Mouse (Mus musculus) cortical plate, adult 2 months (tissue): ENCODE measurements around the gene Stn1. TPM values are rescaled to one million over a fixed set of nuclear protein-coding genes. Genes with fewer than 3 reads are reported as not detected.

Experiments
- H3K27ac ChIP-seq: fragments of 200-500 bp; 2 replicates; pipeline ENCODE4 v1.5.1; 2012; ENCODE audit warnings: low read length, control low read depth, inconsistent platforms; ENCODE audit not compliant: insufficient read depth
- H3K4me1 ChIP-seq: fragments of 200-500 bp; 2 replicates; pipeline ENCODE4 v1.6.1; 2011; ENCODE audit warnings: low read length; ENCODE audit not compliant: control insufficient read depth, insufficient read depth
- H3K4me3 ChIP-seq: fragments of 200-500 bp; 2 replicates; pipeline ENCODE4 v1.5.1; 2011; ENCODE audit warnings: mild to moderate bottlenecking, low read length, control low read depth; ENCODE audit not compliant: insufficient read depth
- CTCF ChIP-seq: fragments of 200-500 bp; IDR thresholded peaks from 2 replicates; pipeline ENCODE4 v1.5.1; 2011; ENCODE audit warnings: mild to moderate bottlenecking, control low read depth, low read length; ENCODE audit not compliant: insufficient read depth; ENCODE audit errors: extremely low read depth
- POLR2A ChIP-seq: fragments of 200-500 bp; IDR thresholded peaks from 2 replicates; pipeline ENCODE4 v1.6.1; 2011; ENCODE audit warnings: mild to moderate bottlenecking, low read length, control low read depth; ENCODE audit not compliant: insufficient read depth; ENCODE audit errors: extremely low read depth
- polyA plus RNA-seq: library from polyadenylated mRNA; depleted of rRNA; stranded (reverse); fragments of >200 nt; gene quantifications from 2 replicates; pipeline ENCODE4 v1.2.3, GENCODE M21; 2012

Stn1 gene
- polyA plus RNA-seq, 1 experiment = 19.5 TPM

- TF ChIP-seq CTCF (no peak), POLR2A (no peak)
- Histone ChIP-seq H3K27ac (no peak overlapping the region), H3K4me1 (peaks cover 3% of the 10 kb centered on the region; the same call in 1 of the 2 replicates), H3K4me3 (no peak overlapping the region)
These were observed 36.8 kb downstream of the Stn1 start for GRCm38 (mm10) chr19:47500389-47501011.

GRCm38 (mm10) chr19:47499841-47500240 lies 37.5 kb downstream of the Stn1 start:
- Histone ChIP-seq H3K4me1 (peaks cover 3% of the 10 kb centered on the region; the same call in 1 of the 2 replicates), H3K4me3 (no peak overlapping the region), H3K27ac (no peak overlapping the region)
- TF ChIP-seq POLR2A = no peak
- no peak for TF ChIP-seq CTCF

DNA sequence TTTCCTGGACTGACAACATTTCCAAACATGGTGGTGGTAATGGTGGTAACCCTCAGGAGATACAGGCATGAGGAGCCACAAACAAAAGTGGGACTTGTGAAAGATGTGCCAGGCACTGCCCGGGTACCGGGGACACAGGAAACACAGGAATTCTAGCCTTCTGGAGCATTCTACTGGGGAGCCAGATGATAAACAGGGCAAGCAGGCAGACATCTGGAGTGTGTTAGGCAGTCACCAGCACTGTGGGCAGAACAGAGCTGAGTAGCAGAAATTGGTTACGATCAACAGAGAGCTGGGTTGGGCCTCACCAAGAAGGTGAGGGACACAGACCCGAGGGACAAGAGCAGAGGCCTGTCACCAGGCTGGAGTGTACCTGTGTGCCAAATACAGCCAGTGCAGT lies 38.4 kb downstream of the Stn1 start:
- Histone ChIP-seq H3K27ac (no peak overlapping the region), H3K4me1 (peaks cover 3% of the 10 kb centered on the region; the same call in 1 of the 2 replicates), H3K4me3 (no peak overlapping the region)
- TF ChIP-seq CTCF (no peak), POLR2A (no peak)

DNA sequence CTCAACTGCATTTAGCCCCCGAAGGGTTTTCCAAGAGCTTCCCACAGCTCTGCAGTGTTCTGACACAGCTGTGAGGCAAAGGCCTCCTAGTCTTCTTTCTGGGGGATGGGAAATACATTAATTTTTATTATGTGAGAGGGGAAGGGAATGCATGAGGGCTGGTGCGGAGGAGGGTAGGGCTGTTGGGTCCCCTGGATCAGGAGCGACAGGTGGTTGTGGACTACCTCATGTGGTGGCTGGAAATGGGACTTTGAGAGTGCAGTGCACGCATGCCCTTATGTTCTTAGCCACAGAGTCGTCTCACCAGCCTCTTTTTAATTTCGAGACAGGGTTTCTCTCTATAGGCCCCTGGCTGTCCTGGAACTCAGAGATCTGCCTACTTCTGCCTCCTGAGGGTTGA lies 39.6 kb downstream of the Stn1 start:
- Histone ChIP-seq H3K27ac (no peak overlapping the region), H3K4me3 (no peak overlapping the region), H3K4me1 (peaks cover 4% of the 10 kb centered on the region; the same call in 1 of the 2 replicates)
- TF ChIP-seq POLR2A (no peak), CTCF (no peak)

DNA sequence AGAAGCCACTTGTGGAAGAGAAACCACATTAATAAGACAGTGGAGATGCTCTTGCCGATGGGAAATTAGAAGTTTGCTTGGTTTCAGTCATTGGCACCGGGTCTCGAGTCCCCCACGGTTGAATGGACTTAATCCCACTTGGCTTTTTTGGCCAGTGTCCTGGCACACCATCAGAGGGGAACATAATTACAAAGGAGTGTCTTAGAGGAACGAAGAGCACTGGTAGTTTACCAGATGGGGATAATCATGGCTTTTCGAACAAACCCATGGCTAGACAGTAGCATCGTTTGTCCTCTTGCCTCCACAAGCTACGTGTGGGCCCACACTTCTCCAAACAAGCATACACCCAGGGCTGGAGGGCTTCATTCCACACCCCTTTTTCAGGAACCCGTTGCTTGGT lies 40.0 kb downstream of the Stn1 start:
- no peak overlapping the region for H3K27ac ChIP-seq
- no peak overlapping the region for H3K4me3 ChIP-seq
- peaks cover 7% of the 10 kb centered on the region; the same call in 1 of the 2 replicates for H3K4me1 ChIP-seq
- TF ChIP-seq CTCF (no peak), POLR2A (no peak)

GRCm38 (mm10) chr19:47493017-47493997 lies 44.0 kb downstream of the Stn1 start:
- no peak overlapping the region for H3K4me3 ChIP-seq
- peaks cover 4% of the 10 kb centered on the region; the same call in 1 of the 2 replicates for H3K4me1 ChIP-seq
- no peak for TF ChIP-seq POLR2A
- no peak for TF ChIP-seq CTCF
- no peak overlapping the region for H3K27ac ChIP-seq

DNA sequence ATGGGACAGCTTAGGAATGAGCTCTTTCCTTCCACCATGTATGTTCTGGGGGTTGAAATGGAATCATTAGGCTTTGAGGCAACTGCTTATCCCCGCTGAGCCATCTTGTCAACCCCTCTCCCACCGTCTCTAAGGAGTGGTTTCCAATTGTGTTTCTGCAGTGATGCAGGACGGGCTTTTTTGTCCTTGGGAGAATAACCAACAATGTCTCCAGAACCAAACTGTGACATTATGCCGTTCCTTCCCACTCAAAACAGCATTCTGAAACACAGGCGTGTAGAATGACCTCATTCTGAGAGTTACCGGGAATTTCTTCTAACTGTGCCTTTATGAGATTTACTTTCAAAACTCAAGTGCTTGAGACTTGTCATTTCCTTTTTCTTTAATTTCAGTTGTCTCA lies 44.9 kb downstream of the Stn1 start:
- H3K27ac ChIP-seq = no peak overlapping the region
- TF ChIP-seq POLR2A (no peak), CTCF (no peak)
- H3K4me3 ChIP-seq = no peak overlapping the region
- peaks cover 4% of the 10 kb centered on the region; the same call in 1 of the 2 replicates for H3K4me1 ChIP-seq

DNA sequence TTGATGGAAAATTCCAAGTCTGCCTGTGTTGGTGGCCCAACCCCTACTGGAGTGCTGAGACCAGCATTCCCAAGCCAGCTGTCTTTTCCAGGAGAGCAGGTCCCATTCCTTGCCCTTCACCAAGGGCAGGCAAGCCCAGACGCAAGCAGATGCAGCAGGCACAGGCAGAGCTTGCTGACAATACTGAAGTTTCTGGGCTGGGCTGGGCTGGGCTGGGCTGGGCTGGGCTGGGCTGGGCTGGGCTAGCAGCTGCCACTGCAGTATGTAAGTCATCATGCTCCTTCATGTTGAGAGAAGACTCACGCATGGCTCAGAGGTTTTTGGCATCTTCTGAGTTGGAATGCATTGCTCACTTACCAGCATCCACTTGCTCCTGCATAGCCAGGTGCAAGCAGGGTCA lies 45.5 kb downstream of the Stn1 start:
- peaks cover 4% of the 10 kb centered on the region; the same call in 1 of the 2 replicates for H3K4me1 ChIP-seq
- H3K4me3 ChIP-seq = no peak overlapping the region
- no peak for TF ChIP-seq CTCF
- TF ChIP-seq POLR2A = no peak
- H3K27ac ChIP-seq = no peak overlapping the region

DNA sequence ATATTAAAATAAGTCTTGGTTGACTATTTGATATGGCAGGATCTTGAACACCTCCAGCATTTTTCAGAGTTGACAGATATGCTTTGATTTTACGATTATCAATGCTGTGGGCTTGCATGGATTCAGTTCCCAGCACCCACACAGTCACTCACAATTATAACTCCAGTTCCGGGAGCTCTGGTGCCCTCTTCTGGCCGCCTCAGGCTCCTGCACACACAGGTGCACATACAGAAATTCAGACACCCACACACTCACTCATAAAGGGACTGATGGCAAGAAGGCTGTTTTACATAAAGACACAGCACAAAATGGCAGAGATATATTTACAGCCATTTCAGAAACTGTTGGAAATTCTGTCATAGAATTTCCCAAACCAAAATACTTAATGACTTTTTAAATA lies 48.1 kb downstream of the Stn1 start:
- H3K4me3 ChIP-seq = no peak overlapping the region
- H3K4me1 ChIP-seq = peaks cover 7% of the 10 kb centered on the region
- H3K27ac ChIP-seq = no peak overlapping the region
- no peak for TF ChIP-seq CTCF
- TF ChIP-seq POLR2A = no peak

DNA sequence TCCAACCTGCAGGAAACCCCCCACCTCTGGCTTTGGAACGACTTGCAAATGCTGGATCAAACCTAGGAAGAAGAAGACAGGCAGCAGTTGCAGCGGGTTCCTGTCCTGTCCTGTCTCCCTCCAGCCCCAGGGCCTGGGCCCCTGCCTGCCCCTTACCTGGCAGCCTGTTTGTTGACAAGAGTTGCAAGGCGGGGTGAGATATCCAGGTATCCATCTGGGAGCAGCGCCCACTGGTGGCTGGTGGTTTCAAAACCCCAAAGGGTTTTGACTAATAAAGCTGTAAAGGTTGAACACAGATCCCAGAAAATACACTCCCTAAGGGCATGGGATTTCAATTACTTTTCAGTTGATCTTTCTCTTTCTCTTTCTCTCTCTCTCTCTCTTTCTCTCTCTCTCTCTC lies 49.1 kb downstream of the Stn1 start:
- Histone ChIP-seq H3K27ac (no peak overlapping the region), H3K4me3 (no peak overlapping the region), H3K4me1 (peaks cover 10% of the 10 kb centered on the region)
- TF ChIP-seq POLR2A (no peak), CTCF (no peak)
